Mouse (Mus musculus) lung, adult 18-20 months (tissue): ENCODE results near the gene Fibin.
A peak's percentile ranks its signal among the peaks of the same experiment; 100 is the strongest.

ENCODE experiments used
- DNase-seq, 2 experiments: peaks; one replicate each; pipeline ENCODE4 v3.0.0; 2022; ENCODE audit warnings: mixed read lengths in 2 of 2

Gene Fibin

GRCm38 (mm10) chr2:110362432-110363283, at the start of gene Fibin:
Fibin (minus strand) TSS chr2:110363183.
- peak; percentile 38 to 49 for DNase-seq

- DNase-seq: peak in 1 of 2 experiments; percentile 25
These were observed 48.4 kb upstream of the Fibin start for GRCm38 (mm10) chr2:110411428-110411827.

GRCm38 (mm10) chr2:110408757-110409156, 45.8 kb upstream of the Fibin start:
- DNase-seq: no peak

- DNase-seq: no peak
These were observed 29.8 kb upstream of the Fibin start for GRCm38 (mm10) chr2:110392714-110393336.

GRCm38 (mm10) chr2:110390736-110391409, 27.9 kb upstream of the Fibin start:
- DNase-seq: peak in 1 of 2 experiments; percentile 4

- no peak for DNase-seq
These were observed 16.8 kb upstream of the Fibin start for GRCm38 (mm10) chr2:110379811-110380210.

GRCm38 (mm10) chr2:110376660-110377059, 13.7 kb upstream of the Fibin start:
- DNase-seq: no peak

- DNase-seq: no peak
These were observed 12.5 kb upstream of the Fibin start for GRCm38 (mm10) chr2:110375475-110375874.

- no peak for DNase-seq
These were observed 10.2 kb upstream of the Fibin start for GRCm38 (mm10) chr2:110373186-110373585.

GRCm38 (mm10) chr2:110367382-110367887, 4.5 kb upstream of the Fibin start:
- no peak for DNase-seq

GRCm38 (mm10) chr2:110365401-110365800, 2.4 kb upstream of the Fibin start:
- no peak for DNase-seq

- no peak for DNase-seq
These were observed 872 bp upstream of the Fibin start for GRCm38 (mm10) chr2:110363855-110364254.

GRCm38 (mm10) chr2:110353302-110353970, 9.5 kb downstream of the Fibin start:
- no peak for DNase-seq

GRCm38 (mm10) chr2:110351843-110352251, 11.1 kb downstream of the Fibin start:
- no peak for DNase-seq

- DNase-seq: no peak
These were observed 11.6 kb downstream of the Fibin start for GRCm38 (mm10) chr2:110351406-110351805.

- DNase-seq: no peak
These were observed 34.0 kb downstream of the Fibin start for GRCm38 (mm10) chr2:110328953-110329352.

- no peak for DNase-seq
These were observed 43.0 kb downstream of the Fibin start for GRCm38 (mm10) chr2:110319949-110320348.

GRCm38 (mm10) chr2:110319266-110319665, 43.7 kb downstream of the Fibin start:
- no peak for DNase-seq

- DNase-seq: no peak
These were observed 44.3 kb downstream of the Fibin start for GRCm38 (mm10) chr2:110318719-110319118.

GRCm38 (mm10) chr2:110316116-110316883, 46.7 kb downstream of the Fibin start:
- DNase-seq: no peak

- DNase-seq: peak; percentile 26 to 61
These were observed 48.4 kb downstream of the Fibin start, which contains the start of gene Bbox1 for GRCm38 (mm10) chr2:110314509-110315155. Bbox1 (minus strand) TSS chr2:110314560.
